Mouse (Mus musculus): Measurements from ENCODE around the gene Anxa8.

Anxa8 gene

DNA sequence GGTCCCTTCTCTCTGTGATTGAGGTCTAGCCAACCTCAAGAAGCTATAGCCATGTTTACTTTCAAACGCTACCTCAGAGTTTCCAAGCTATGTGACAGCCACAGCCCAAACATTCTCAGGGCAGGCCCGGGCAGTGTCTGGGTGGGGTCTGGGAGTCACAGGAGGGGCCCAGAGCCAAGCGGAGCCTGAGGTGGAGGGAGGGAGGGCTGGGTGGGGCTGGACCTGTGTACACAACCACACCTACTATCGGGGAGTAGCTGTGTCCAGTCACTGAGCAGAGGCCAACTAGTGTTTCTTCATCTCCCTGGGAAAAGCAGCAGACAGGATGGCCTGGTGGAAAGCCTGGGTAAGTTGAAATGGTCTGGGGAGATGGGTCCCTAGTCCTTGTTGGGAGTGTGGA lies at the start of gene Anxa8:
TSS of gene Anxa8 (plus strand) at position 251 of the 400 bp plus-strand sequence.
- in situ Hi-C loops (cut with MboI; ENCODE audit: unreplicated experiment in 2 of 2) = no loop called here

DNA sequence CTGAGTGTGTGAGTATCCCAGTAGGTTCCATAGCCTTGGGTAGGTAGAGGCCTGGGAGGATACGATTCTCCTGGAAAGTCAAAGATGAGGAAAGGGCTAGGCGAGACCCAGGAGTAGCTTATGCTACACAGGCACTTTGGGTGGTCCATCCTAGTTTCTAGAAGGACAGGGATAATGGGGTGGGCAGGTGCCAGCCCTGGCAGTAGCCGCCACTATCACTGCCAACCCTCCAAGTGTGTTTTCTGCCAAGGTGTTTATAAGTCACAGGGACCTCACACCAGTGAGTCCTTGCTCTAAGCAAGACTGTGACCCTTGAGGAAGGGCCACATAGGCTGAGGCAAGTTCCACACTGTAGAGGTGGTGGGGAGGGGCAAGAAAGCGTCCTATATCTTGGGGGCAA lies 44.5 kb upstream of the Anxa8 start:
- in situ Hi-C loops (cut with MboI; ENCODE audit: unreplicated experiment in 2 of 2) = no loop called here

DNA sequence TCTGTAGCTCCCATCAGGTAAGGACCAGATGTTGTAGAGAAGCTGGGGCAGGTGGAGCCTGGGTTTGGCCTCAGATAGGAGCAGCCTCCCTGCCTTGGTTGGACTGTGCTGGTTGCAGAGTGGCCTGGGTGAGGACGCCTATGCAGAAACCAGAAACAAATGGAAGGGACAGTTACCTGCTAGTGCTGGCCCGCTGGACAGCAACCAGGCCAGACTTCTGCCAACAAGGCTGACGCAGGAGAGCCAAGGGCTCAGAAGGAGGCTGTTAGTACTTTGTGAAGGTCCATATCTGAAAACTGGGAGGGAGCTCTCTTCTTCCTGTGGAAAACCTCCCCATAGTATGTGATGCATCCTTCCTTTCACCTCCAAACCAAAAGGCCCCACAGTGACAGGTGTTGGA lies 42.4 kb upstream of the Anxa8 start:
- in situ Hi-C loops (cut with MboI; ENCODE audit: unreplicated experiment in 2 of 2) = no loop called here

DNA sequence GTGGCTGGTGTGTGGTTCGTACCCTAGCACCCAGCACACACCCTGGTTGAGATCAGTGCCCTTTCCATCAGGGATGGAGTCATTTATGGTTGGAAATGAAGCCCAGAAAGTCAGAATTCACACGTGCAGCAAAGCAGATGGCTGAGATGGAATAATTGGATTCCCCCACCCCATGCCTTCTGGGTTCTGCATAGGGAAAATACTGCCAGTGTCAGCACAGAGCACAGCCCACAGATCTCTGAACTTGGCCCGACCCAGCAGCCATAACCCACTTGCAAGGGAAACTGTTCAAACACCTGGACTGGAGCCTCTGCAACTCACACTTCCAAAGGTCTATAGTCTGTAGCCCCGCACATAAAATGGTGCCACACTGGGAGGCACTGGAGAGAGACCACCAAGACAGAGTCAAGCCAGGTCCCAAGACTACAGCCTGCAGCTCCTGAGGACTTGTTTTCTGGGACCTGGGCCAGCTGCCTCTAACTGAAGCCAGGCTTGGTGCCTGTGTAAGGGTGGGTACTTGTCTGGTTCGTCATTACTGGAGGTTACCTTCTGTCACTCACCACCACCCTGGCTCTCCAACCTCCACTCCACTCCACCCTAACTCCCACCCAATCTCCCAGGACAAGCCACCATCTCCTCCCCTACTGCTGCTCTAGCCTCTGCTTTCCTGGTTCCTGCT lies 35.5 kb upstream of the Anxa8 start:
- in situ Hi-C loops (cut with MboI; ENCODE audit: unreplicated experiment in 2 of 2) = no loop called here

DNA sequence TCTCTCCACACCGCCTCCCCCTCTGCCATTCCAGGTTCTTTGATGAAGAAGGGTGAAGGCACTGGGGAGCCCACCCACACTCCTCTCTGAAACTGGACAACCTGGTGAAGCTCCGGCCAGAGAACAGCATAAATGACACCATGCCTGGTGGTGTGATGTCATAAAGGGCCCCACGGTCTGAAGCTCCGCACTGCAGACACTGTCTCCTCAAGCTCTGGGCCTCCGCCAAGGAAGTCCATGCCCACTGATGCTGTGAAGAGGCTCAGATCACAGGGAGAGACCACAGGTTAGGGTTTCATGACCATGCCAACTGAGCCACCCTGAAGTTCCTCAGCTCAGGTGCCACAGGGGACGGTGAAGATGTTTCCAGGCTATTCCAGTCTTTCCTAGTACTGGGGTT lies 33.3 kb upstream of the Anxa8 start, which contains the start of gene Antxrl:
TSS of gene Antxrl (plus strand) at position 192 of the 400 bp plus-strand sequence.
- in situ Hi-C loops (cut with MboI; ENCODE audit: unreplicated experiment in 2 of 2) = no loop called here

DNA sequence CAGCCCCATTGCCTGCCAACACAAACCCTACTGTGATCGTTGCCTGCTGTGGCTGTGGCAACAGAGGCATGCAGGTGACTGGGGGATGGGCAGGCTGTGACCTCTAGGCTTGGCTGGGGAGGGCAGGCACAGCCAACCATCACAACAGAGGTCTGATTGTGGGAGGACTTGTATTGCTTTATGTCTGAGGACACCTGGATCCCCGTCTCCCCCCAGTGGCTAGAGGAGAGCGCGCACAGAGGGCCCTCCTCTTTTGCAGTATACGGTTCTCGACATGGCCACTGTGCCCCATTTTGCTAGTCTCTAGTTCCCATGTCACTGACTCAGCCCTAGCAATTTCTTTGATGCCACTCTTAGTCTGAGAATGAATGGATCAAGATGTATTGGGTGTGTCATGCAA lies 14.1 kb upstream of the Anxa8 start:
- in situ Hi-C loops (cut with MboI; ENCODE audit: unreplicated experiment in 2 of 2) = no loop called here

DNA sequence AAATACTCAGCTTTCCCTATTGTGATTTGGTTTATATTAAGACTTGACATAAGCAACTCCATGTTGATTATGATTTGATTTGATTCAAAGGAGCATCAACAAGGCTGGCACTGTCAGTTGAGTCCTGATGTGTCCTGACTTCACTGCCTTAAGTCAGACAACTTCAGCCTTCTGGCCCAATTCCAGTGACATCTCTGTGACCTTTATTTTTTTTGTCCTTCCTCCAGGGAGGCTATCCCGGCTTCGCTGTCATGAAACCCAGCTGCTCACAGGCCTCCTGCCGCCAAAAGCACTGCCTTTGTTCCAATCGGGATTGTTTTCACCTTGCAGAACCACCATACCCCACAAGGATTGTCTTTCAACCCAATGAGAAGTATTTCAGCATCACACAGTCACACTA lies 10.4 kb upstream of the Anxa8 start:
- in situ Hi-C loops (cut with MboI; ENCODE audit: unreplicated experiment in 2 of 2) = no loop called here

DNA sequence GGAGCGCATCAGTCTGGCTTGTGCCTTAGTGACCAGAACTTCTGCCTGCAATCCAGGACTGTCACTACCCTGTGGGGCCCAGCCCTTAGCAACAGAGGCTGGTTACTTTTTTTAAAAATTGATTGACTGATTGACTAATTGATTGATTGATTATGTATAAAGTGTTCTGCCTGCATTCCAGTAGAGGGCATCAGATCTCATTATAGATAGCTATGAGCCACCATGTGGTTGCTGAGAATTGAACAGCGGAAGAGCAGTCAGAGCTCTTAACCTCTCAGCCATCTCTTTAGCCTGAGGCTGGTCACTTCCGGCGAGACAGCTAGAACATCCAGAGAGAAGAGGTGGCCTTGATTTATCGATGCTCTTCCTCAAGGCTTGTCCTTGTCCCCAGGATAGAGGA lies 8.6 kb upstream of the Anxa8 start:
- in situ Hi-C loops (cut with MboI; ENCODE audit: unreplicated experiment in 2 of 2) = no loop called here

DNA sequence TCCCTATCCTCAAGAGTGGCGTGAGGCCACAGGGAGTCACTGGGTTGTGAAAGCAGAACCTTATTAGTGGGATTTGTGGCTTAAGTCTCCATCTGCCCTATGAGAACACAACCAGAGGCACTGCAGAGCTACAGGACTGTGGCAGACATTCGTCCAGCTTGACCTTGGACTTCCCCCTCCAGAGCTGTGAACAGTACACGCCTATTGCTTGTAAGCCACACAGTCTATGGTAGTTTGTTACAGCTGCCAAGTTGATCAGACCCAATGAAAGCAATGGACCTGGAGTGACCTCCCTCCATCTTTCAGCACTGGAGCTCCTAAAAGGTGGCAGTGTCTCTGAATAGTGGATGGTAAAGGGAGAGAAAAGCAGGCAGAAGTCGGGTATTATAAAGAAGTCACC lies 7.5 kb upstream of the Anxa8 start:
- in situ Hi-C loops (cut with MboI; ENCODE audit: unreplicated experiment in 2 of 2) = no loop called here

DNA sequence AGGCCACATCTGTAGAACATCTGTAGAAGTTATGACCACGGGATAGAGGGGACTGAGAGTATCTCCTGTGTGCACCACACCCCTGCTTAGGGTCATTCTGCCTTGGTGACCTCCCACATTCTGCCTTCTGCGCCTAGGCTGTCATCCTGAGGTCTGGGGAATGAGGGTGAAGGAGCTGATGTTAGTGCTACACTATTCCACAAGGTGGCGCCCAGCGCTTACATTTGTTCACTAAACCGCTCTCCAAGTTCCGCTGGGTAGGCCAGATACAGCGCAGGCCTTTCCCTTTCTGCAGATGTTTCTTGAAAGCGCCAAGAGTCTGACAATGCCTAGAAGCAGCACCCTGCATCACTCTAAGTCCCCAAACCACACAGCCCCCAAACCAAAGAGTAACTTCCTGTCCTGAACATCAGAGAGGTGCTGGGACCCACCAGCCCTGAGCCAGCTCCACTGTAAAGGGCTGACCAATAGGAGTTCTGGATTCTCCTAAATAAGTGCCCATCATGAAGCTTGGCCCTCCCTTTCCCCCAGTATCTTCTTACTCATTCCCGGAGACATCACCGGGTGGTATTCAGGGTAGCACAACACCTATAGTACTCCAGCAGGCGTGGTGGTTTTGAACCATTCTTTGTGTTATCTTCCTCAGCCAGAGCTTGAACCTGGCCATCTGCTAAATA lies 5.3 kb upstream of the Anxa8 start:
- in situ Hi-C loops (cut with MboI; ENCODE audit: unreplicated experiment in 2 of 2) = loop anchor here (5.0 kb wide), 2 partner anchors 322 to 492 kb away; no protein-coding TSS in a partner anchor

DNA sequence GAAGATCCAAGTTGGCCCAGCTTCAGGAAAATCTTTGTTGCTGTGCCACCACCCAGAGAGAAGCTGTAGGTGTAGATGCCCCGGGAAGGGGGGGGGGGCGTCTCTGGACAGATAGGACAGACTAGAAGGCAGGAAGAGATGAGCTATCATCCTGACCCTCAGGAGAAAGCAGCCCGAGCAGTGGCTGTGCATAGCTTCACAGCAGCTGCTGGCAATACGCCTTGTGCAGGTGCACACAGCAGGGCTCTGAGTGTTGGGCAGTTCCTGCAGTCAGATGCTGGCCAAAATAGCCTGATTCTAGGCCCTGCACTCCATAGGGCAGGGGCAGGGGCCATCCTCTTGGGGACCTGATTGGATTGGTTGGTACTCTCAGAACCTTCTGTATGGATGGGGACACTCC lies 1.0 kb downstream of the Anxa8 start:
- in situ Hi-C loops (cut with MboI; ENCODE audit: unreplicated experiment in 2 of 2) = no loop called here

DNA sequence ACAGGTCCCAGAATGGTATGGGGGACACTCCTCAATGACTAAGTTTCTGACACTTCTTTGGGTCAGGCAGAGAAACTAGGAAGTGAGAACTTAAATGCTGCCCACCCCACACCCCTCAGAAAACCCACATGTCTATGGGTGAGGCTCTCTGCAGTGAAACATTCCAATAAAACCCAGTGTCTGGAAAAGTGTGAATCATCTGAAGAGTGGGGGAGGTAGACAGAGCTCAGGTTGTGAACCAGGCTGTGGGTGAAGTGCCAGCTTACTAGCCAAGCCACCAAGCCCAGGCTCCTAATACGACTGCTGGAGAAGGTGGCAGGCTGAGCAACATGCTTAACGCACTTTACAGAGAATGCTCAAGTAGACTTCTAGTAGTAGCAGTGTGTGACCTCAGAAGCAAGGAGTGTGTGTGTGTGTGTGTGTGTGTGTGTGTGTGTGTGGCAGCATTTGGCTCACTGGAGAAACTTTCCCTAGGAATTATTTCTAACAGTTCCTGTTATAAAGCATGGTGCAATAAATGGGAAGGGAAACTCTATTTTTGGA lies 2.1 kb downstream of the Anxa8 start:
- in situ Hi-C loops (cut with MboI; ENCODE audit: unreplicated experiment in 2 of 2) = no loop called here

DNA sequence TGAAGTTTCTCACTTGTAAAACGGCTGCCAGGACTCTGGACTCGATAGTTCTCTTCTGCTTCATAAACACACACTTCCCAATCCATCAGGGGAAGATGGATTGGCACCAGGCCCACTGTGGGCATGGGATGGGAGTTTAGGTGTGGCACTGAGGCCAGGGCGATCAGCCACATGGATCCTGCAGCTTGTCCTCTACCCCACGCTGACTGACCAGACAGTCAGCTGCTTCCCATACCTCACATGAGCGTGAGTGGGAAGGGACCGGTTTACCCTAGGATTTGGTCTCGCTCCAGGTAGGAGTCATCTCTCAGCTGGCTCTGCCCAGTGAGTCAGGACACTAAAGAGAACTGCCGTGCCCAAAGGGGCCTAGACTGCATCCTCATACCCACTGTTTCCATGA lies 4.0 kb downstream of the Anxa8 start:
- in situ Hi-C loops (cut with MboI; ENCODE audit: unreplicated experiment in 2 of 2) = no loop called here

DNA sequence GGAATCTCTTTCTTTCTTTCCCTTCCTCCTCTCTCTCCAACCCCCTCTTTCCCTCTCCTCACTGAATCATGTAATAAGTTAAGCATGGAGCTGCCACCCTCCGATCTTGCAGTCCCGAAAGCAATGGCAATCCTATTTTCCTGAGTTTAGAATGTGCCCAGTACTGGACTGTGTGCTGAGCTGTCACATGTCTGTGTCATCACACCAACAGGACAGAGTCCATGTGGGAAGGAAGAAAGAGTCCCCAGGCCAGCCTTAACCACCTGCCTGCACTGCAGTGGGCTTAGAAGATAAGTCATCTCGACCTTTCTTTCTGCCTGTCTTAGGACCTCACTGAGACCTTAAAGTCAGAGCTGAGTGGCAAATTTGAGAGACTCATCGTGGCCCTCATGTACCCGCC lies 5.7 kb downstream of the Anxa8 start:
- in situ Hi-C loops (cut with MboI; ENCODE audit: unreplicated experiment in 2 of 2) = no loop called here

DNA sequence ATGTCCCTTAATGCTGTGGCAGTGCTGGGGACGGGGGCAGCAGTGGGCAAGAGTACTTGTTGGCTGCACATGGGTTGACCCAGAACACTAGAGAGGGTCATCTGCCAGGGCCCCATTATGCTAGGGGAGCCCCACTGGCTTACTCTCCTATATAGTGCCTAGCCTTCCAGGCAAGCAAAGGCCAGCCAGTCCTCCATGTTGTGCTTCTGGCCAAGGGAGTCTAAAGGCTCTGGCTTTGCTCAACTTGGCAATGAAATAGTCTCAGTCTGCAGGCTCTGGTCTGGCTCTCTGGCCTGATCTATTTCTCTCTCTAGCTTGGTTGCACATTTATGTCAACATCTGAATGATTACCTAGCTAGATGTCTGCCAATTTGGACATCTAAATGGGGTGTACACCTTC lies 7.1 kb downstream of the Anxa8 start:
- in situ Hi-C loops (cut with MboI; ENCODE audit: unreplicated experiment in 2 of 2) = no loop called here

DNA sequence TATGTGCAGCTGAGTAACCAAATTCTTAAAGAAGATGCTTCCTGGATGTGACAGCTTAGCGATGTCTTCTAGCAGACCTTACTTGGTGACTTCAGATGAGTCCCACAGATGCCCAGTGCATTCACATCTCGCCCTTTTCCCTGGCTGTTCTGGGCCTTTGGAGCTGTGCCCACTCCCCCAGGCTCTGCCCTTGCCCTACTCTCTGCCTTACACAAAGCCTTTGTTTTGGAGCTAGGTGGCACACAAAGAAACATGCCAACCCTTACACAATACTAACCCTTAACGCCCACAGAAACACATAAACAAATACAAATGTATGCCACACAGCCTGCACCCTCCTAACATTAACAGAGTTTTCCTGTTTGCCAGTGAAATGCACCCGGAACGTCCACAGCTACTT lies 10.4 kb downstream of the Anxa8 start:
- in situ Hi-C loops (cut with MboI; ENCODE audit: unreplicated experiment in 2 of 2) = no loop called here

DNA sequence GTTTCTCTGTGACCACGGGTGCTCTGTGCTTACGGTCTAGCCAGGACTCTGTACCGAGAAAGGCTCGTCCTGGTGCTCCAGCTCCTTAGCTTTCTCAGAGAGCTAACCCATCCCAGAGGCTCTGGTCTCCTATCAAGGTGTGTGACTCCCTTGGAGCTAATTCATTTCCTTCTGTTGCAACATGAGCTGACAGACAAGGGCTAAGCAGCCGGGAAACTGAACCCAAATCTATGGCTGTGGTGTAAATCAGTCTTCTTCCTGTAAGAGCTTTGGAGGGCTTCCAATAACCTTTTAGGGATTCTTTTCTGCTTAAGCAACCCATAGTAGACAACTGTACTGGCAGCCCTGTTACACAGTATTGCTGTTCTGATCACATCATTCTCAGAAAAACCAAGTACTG lies 16.8 kb downstream of the Anxa8 start, which contains the start of gene A630023A22Rik:
TSS of gene A630023A22Rik (minus strand) at position 154 of the 400 bp plus-strand sequence.
- in situ Hi-C loops (cut with MboI; ENCODE audit: unreplicated experiment in 2 of 2) = loop anchor here in 1 of 2 experiments (5.0 kb wide), 1 partner anchor 295 kb away; no protein-coding TSS in a partner anchor

DNA sequence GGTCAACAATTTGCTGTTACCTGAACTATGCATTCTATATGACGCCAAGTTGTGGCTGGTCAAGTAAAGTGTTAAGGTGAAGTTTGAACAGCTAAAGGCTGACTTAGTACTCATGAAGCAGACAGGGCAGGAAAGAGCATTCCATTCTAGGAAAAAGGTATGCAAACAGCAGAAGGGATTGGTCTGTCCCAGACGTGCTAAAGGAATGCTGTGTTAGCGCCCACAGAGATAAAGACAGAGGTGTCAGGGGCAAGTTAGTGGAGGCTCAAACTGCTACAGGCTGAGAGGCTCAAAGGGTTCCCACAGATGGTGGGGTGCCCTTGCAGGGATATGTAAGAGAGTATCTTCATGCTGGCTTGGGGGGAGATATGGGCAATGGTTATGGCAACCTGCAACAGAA lies 18.1 kb downstream of the Anxa8 start:
- in situ Hi-C loops (cut with MboI; ENCODE audit: unreplicated experiment in 2 of 2) = loop anchor here in 1 of 2 experiments (5.0 kb wide), 1 partner anchor 293 kb away; no protein-coding TSS in a partner anchor

DNA sequence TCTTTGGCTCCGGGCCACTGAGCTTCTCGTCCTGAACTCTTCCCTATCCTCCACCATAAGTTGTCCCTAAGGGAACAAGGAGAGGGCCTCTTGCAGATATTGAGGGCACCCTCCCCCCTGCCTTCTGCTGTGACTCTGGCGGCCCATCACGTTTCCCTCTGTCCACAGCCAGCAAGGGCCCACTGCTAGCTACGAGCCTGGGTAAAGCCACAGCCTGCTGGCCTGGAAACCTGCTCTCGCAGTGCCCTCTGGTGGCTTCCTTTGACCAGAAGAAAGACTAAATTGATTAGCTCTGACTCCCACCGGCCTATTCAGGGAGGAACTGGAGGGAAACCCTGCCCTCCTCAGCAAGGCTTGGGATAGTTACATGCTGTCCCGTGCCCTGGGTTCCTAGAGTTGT lies 19.1 kb downstream of the Anxa8 start:
- in situ Hi-C loops (cut with MboI; ENCODE audit: unreplicated experiment in 2 of 2) = loop anchor here (5.0 kb wide), 2 partner anchors 292 to 297 kb away; no protein-coding TSS in a partner anchor

DNA sequence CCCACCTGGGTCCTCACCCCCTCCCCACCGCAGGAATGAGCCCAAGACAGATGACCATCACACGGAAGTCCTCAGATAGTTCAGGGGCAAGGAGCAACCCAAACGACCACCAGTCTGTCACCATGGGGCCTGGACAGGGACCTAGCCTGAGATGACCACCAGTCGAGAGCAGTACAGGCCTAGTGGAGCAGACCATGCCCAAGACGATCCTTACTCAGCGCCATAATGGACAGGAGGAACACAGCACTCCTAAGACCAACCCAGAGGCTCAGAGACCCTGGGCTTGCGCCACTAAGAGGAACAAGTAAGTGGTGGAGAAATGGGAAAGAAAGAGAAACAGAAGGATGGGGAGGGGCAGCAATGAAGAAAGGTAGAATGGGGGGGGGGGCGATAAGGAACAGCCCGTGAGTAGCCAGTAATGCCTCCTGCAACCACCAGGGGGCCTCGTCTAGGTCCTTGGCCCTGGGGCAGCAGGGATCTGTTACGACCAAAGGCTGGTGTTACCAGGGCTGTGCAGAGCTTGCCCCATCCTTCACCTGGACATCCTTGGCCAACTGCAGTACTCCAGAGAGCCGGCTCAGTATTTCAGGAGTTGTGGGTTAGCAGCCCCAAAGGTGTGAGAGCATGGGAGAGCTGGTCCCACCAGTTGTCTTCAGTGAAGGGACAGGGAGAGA lies 20.7 kb downstream of the Anxa8 start:
- in situ Hi-C loops (cut with MboI; ENCODE audit: unreplicated experiment in 2 of 2) = loop anchor here in 1 of 2 experiments (5.0 kb wide), 1 partner anchor 296 kb away; no protein-coding TSS in a partner anchor

DNA sequence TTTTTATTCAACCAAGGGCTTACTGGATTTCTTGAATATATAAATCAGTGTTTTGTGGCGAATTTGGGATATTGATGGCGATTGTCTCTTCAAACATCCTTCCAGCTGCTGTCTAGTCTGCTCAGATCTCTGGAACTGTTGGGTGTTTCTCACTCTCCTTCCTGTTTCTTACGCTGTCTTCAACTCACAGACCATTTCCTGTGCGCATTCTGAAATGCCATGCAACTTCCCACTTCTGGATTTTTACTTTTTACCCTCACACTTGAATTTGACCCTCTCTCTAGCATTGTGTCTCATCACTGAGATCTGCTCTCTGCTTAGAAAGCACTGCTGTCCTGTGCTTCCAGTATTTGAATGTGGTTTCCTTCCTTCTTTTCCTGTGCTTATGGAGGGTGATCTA lies 21.8 kb downstream of the Anxa8 start:
- in situ Hi-C loops (cut with MboI; ENCODE audit: unreplicated experiment in 2 of 2) = loop anchor here in 1 of 2 experiments (5.0 kb wide), 1 partner anchor 295 kb away; no protein-coding TSS in a partner anchor
